Mouse (Mus musculus) heart, adult 2 months (tissue): ENCODE results near the gene Usf1.

Experiments
- CTCF ChIP-seq: fragments of 200-600 bp; IDR thresholded peaks from 2 replicates; pipeline ENCODE4 v1.8.1; 2022; ENCODE audit warnings: antibody characterized with exemption, mild to moderate bottlenecking, moderate library complexity
- POLR2A ChIP-seq: fragments of 200-500 bp; IDR thresholded peaks from 2 replicates; pipeline ENCODE4 v1.6.1; 2011; ENCODE audit warnings: mild to moderate bottlenecking, low read depth, low read length, control low read depth; ENCODE audit not compliant: insufficient read depth

DNA sequence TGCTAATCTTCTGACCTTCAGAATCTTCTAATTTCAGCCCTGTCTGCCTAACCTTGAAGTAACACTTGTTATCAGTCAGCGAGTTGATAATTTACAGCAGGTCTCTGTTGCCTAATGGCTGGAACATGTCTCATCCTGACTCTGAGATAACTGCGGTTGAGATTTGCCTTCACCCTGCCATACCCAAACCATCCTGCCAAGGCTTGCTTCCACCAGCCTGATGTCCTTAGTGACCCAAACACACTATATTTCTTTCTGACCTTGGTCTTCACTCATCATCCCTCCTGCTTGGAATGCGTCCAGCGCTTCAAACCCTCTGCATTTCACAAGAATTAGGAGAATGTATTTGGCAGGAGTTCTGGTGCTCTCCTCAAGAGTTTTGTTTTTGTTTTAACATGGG, 14.0 kb downstream of the Usf1 start:
- no peak for TF ChIP-seq CTCF
- TF ChIP-seq POLR2A, result no peak
